Mouse (Mus musculus): Measurements from ENCODE around the gene Grhl3.

The Grhl3 gene

DNA sequence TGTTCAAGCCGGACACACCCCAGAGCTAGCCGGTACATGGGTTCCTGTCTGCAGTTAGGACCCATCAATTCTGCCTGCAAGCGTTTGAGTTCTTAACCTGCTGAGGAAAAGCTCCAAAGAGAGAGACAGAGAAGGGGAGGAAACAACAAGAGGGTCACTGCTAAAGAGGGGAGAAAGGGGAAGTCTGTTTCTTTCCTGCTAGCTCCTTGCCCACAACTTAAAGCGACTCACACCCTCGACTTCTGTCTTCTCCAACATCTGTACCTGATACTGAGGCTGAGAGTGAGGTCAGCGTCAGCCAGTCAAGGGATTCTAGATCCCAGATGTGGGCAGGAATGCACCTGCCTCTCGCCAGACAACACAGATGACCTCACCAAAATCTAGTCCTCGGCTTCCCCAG lies 1.2 kb downstream of the Grhl3 start:
- no peak for DNase-seq

DNA sequence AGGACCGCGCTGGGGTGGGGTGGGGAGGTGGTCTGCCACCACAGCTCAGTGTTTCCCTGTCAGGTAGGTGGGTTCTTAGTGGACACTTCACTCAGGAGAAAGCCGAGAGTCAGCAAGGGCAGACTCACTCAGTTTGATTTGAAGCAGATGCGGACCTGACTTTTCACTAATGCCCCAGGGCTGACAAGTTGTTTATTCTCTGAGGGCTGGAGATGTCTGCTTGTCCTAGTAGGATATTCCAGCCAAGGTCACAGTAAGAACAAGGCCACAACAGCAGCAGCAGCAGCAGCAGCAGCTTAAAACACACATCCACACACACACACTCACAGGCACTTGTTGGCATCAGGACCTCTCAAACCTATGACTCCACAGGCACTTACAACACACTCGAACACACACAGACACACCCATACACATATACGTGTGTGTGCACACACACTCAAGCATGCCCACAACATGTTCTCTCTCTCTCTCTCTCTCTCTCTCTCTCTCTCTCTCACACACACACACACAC lies 2.3 kb downstream of the Grhl3 start:
- DNase-seq = no peak

DNA sequence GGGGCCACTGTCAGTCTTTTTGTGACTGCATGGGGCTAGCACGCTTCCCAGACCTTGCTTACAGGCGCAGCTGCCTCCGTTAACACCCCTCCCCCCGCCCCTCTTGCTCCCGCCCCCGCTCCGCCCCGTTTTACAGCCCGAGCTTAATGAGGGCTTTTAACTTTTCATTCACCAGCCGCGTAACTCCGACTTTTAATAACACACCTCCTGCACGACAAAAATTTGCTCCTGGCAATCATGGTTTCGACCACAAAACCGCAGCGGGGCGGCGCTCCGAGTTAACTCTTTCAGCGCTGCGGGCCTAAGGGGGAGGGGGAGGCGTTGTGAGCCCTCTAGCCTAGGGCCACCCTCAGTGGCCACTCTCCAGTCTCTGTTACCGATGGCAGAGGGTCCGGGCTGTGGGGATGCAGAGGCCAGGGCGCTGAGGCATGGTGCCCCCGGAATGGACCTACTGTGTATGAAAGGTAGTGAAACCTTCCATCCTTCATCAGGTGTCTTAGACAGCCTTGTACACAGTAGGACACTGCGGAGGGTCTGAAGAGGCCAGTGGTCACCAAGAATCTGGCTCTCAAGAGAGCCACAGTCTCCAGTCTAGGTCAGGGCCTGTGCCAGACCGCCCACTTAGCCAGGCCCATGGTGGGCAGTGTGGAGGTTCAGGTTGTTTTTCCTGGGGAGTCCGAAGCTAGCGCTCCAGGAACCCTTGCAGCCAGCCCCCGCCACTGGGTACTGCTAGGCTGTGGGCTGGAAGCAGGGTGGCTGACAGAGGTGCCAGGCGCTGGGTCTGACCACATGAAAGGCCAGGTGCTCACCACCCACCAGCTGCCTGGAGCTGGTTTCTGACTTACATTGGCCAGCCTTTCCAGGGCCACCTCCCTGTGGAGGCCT lies 3.0 kb downstream of the Grhl3 start:
- peak; percentile 65 to 75 for DNase-seq

DNA sequence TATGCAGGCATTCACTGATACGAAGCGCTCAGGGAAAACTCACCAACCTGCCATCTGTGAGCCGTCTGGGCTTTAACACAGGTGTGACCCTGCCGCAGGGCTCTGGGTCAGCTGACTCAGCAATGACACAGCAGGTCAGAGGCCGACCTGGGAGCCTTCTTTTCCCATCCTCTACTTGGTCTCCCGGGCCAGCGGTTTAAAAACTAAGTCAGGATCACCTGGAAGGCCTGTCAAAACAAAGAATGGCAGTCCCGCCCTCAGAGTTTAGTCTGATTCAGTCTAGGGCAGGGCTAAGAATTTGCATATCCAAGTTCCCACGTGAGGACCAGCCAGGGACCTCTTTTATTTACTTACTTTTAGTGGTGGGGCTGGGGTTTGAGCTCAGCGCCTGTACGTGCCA lies 4.2 kb downstream of the Grhl3 start:
- peak; percentile 32 to 43 for DNase-seq

DNA sequence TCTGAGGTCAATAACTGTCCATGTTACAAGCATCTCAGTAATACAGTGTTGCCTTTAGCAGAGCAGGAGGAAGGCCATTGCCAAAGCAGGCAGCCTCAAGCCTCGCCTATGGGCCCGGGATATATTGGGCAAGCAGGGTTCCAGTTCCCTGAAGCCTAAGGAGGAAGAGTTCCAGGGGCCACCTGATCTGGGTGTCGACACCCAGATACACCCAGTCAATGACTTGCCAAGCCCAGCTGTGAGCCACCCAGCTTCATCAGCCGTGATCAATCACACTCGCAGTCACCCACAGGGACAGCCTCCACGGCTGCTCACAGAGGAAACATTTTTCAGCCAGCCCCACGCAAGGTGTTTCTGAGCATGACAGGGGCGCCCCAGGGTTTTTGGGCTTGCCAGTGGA lies 5.9 kb downstream of the Grhl3 start:
- no peak for DNase-seq

DNA sequence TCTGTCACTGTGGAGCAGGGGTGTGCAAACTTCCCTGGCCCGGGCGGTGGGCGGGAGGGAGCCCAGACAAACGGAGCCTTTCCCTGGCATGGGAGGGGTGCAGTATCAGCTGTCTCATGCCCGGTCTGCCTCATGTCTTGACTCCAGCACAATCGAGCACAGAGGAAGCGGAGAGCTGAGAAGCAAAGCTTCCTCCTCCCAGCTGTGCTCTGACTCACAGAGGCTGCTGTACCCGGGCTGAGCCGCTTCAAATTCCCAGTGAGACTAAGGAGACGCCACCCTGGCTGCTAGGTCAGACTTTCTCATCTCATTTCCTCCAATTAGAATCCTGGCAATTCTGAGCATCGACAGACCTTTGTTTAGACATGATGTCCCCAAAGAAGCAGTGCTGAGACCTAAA lies 6.4 kb downstream of the Grhl3 start:
- peak in 1 of 2 experiments; percentile 18 for DNase-seq

DNA sequence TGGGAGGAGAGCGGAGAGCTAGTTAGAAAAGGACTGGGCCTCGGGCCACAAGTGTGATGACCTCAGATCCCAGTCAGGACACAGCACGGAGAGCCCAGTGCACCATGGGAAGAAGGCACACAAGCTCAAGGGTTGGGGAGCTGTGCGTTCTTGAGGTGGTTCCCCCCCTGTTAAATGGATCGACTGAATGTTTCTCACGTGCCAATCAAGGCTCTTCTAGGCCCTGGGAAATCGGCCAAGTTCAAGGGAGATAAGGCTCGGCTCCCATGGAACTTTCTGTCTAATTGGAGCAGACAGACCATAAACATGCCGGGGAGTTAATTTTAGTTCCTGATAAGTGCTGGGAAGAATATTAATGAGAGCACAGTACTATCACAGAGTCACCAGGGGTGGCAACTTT lies 8.0 kb downstream of the Grhl3 start:
- peak; percentile 59 to 71 for DNase-seq

DNA sequence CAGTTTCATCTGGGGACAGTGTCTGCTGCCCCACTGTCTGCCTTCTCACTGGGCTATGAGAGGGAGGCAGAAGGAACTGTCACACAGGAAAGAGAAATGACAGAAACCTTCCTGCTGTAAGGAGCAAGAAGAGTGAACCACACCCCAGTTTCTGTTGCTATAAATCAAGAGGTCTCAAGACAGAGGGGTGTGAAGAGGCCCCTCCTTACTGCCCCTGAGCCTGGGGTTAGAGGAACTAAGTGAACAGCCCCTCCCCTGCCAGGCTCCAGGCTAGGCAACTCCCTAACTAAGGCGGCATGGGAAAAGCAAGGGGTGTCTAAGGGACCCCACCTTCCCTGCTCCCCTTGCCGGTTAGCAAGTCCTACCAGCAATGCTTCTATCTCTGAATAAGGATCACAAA lies 9.6 kb downstream of the Grhl3 start:
- DNase-seq = no peak

DNA sequence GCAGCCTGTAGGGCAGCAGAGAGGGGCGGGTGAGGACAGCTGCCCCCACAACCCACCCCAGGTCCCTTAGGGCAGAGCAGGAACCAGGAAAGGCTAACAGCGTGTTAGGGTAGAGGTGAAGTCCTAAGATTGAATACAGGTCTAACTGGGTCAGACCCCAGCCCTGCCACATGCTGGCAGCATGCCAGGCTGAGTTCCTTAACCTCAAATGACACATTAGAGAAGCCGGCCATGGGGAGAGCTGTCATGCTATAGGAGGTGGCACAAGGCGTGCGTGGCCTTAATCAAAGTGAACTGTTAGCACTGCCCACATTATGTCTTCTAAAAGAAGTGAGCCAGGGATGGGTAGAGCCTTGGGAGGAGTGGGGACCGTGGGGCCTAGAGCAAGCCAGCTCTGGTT lies 24.1 kb downstream of the Grhl3 start:
- DNase-seq = peak; percentile 35 to 53

DNA sequence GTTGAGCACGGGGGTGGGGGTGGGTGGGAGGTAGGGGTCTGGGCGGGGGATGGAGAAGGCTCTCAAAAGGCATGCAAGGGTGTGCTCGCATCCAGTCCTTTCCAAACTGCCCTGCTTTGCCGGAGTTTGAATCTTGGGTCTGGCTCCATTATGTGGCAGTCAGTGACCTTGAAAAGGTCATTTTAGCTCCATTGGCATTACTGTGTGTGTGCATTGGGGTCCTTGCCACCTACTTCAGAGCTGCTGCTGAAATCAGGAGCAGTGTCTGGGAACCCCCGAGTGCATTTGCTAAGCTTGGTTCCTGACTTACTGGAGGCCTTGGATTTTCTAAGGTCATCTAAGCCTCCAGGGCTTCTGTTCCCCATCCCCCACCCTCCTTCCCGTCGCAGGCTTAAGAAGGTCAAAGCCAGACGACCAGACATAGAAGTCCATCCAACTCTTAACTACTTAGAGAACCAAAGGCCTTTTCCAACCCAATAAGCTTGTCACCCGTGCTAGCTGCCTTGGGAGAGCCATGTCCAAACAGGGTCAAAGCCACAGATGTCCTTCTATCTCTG lies 24.8 kb downstream of the Grhl3 start:
- DNase-seq = peak in 1 of 2 experiments; percentile 37

DNA sequence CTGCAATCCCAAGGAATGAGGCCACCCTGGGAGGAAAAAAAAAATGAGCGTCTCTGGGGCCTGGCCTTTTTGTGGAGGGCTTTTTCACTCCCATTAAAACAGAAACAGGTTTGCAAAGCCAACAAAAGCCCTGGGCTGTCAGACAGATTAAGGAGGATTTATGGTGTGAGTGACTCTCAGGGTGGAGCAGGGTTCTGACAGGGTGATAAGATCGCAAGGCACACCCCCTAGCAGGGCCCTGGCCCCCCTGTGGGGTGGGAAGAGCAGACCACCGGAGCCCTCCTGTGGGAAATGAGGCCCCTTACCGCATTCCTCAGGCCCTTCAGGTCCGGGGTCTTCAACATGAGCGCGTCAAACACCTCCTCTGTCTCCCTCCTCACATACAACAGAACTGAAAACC lies 25.3 kb downstream of the Grhl3 start:
- DNase-seq = no peak

DNA sequence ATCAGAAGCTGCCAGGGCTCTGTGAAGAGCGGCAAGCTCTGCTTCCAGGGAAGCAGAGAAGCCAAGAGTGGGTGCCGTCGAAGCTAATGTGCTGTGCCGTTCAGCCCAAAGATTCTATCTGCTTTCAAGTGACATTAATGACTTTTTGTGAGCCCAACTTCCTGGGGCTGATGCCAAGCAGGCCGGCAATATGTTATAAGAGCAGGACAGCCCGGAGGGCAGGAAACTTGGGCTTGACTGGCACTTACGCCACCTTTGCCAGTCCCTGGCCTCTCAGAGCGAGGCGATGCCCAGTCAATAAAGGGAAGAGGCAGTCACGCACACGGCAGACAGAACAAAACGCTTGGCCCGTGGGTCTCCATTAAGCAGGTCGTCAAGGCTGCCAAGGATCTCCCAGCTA lies 25.9 kb downstream of the Grhl3 start:
- DNase-seq = peak; percentile 27 to 39

DNA sequence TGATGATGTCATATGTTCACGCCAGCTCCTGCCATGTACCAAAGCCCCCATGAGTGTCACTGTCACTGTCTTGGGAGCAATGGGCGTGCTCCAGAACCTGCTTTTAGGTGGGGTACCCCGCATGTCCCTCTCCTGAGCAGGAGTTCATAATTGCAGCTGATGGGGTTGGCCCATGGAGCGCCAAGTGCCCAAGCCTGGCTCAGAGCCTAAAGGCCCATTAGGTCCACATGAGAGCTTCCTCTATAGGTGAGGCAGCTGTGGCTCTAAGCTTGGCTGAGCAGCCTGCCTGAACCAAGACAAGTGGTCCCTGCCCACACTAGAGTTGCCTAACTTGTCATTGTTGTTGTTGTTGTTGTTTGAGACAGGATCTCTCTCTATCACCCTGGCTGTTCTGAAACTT lies 26.6 kb downstream of the Grhl3 start:
- no peak for DNase-seq

DNA sequence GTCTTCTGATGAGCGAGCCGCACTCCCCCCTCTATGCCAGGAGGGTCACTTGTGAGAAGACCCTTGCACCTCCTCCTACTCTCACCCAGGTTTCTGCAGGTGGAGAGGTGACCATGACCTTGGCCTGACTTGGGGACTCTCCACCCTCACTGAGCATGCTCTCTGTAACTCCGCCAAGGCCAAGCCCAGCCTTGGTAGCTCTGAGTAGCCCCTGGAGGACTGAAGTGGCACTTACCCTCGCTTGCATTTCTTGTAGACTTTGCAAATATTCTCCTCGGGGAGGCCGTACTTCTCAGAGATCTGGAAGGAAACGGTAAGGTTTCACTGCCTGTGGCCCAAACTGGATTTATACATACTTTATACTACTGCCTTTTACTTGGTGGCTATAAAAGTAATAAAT lies 27.4 kb downstream of the Grhl3 start:
- DNase-seq = no peak

DNA sequence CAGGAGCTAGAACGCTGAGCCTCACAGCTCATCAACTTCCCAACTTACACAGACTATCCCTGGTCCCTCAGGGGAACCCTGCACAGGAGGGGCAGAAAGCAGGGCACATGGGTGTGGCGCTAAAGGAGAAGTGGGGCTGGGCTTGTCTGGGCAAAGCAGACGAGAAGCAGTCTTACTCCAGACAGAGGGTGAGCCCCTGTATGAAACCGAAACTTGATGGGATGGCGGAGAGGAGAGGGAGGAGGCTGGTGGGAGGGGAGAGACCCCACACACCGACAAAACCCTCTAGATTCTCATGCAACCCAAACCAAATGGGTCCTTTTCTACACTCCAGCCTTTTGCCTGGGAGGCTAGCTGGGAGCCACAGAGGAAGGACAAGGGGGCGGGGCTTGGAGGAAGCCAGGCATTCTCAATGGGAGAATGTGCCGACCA lies 28.3 kb downstream of the Grhl3 start:
- peak; percentile 47 to 52 for DNase-seq

DNA sequence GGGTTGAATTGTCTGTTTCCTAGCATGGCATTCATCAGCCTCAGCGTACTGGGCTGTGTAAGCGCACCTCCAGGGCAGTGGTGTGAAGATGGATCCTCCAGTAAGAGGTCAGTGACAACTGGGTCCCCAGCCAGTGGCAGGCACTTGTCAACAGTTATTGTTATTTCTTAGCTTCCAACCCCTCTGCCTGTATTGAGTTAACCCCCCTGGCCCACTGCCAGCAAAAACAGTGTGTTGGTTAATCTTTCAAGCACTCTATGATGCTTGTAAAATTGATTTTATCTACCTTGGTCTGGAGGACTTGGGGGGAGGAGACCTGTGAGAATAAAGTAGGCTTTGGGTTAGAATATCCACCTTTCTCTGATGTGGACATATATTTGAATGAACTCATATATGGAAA lies 29.1 kb downstream of the Grhl3 start:
- DNase-seq = peak; percentile 60 to 63

DNA sequence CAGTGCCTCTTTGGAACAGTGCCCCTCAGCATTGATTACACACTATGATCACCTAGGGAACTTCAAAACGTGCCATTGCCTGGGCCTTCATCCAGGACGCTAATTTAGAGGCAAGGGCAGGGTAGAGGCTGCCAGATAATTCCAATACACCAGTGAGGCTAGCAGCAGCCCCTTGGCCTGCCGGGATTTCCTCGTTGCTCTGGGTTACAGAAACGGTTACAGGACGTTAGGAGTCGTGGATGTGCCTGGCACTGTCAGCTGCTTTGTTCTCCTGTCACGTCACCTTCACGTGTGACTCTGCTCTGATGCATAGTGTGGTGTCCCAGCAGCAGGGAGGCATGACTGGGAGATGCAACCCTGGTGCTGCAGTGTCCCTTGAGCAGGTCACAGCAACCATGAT lies 33.4 kb downstream of the Grhl3 start:
- no peak for DNase-seq

DNA sequence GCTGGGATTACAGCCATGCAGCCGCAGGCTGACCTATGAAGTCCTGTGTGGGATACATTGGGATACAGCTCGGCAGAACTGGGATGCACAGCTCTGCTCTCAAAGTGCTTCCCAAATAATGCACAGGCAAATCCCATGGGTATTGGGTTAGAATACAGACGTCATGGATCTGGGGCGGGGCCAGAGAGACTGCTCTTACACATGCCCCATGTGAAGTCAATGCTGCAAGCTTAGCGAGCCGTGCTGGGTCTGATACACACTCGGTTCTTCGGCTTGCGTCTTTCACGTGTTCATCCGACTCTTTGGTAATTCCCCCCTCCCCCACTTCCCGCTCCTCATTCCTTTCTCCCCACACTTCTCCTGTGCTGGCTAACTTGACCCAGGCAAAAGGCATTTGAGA lies 34.4 kb downstream of the Grhl3 start:
- no peak for DNase-seq

DNA sequence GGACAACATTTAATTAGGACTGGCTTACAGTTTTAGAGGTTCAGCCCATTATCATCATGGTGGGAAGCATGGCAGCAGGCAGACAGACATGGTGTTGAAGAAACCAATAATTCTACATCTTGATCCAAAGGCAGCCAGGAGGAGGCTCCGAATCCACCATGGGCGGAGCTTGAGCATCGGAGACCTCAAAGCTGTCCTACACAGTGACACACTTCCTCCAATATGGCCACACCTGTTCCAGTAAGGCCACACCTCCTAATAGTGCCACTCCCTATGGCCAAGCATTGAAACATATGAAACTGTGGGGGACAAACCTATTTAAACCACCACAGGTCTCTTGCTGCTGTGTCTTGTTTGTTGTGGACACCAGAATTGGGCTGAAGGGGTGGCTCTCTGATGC lies 38.4 kb downstream of the Grhl3 start:
- no peak for DNase-seq

DNA sequence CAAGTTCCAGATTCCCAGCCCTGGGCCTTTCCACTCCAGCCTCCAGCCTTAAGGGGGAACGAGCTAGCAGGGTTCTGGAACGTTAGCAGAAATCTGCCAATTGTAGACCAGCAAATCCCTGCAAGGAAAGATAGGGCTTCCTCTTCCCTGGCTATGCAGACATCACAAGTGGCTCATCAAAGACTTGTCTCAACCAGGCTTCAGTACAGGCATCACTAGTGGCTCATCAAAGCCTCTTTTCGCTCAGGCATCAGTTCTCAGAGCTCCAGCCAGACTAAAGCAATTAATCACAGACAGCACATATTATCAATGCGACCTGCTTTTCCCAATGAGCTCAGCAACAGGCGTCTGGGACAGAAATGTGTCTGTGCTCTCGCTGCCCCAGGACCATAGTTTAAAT lies 40.4 kb downstream of the Grhl3 start:
- DNase-seq = no peak

DNA sequence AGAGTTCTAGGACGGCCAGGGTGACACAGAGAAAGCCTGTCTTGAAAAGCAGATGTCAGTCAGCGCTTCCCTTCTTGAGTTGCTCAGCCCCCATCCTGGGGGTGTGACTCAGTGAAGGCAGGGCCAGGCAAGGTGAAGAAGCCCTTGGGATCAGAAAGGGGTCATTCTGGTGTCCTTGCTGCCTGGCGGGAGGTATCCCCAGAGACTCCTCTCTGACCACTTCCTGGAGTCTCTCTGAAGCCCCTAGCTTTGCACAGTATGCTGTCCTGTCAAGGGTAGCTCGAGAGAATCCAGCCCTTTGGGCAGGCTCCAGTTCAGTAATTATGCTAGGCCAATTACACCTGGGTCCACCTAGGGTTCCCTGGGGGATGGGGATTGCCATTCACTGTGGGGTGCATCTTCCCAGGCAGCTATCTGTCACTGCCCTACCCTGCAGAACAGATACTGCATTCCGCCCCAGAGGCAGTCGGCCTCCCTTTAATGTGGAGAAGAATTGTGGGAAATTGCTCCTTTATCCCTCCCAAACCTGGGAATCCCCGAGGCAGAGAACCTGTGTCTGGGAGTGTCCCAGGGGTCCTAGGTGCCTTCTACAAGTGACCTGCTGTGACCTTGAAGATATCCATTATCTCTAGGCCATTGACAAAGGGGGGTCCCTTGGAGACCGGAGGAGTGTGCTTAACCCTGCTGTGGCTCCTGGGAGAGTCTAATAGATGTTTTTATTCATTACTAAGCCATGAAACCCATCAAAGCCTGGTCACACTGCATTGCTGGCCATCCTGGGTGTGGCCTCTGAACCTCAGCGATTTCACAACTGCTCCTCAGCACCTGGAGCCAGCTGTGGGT lies 41.4 kb downstream of the Grhl3 start:
- DNase-seq = no peak

DNA sequence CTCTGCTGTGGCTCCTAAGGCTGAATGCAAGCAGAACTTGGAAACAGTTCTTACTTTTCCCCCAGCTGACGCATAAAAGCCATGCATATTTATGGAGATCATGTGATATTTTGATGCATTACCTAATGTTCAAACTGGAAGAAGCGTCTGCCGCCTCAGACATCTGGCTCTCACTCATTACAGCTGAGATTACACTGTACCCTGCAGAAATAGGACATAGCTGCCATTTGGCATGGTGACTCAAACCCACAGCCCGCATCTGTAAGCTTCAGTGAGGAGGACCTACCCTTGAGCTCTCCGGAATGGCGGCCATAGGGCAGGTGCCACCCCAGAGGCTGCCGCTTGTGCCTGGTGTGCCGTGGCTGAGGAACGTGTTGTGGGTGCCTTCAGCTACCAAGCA lies 42.2 kb downstream of the Grhl3 start:
- no peak for DNase-seq

DNA sequence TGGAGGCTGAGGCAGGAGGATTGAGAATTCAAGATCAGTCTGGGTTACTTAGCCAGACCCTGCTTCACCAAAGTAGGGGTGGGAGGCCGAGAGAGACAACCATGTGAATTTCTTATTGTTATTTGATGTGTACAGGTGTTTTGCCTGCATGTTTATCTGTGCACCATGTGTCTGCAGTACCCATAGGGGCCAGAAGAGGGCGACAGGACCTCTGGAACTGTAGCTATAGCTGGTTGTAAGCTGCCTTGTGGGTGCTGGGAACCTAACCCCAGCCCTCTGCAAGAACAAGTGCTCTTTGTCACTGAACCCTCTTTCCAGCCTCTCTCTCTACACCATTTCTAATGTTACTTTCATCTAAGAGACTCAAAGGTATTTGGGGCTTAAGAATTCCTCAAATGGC lies 43.2 kb downstream of the Grhl3 start:
- no peak for DNase-seq
